Comparison of ENCODE assay signal across 13 mouse cellular contexts in genomic region chr1:153309310-153309709, GRCm38 (mm10). TPM values are rescaled to one million over a fixed set of nuclear protein-coding genes. Genes with fewer than 3 reads are reported as not detected.
A peak's percentile ranks its signal among the peaks of the same experiment; 100 is the strongest.
DNase-seq lines count a peak whose midpoint lies in the region; ATAC-seq and TF ChIP-seq lines count a peak whose summit lies in the region.
"Had no signal": no experiment of that assay in that cellular context is flagged by ENCODE, and none has a peak within 500 bp of the region (broad histone marks: within the 10 kb centered on the region; RNA-seq: fewer than 3 reads in every experiment).

No protein-coding gene starts in this region.

- no peak for TF ChIP-seq CTCF in heart, adult 2 months (IDR thresholded peaks at IDR 0.05)
- TF ChIP-seq CTCF in intestine, postnatal 0 days (IDR thresholded peaks at IDR 0.05; ENCODE audit: low read depth) = no peak
- no peak for TF ChIP-seq CTCF in stomach, postnatal 0 days (IDR thresholded peaks at IDR 0.05; ENCODE audit: low read depth)

- H3K27ac ChIP-seq in heart, adult 2 months = peak overlapping the region; percentile 68
- peak overlapping the region; percentile 28; the same call in 1 of the 2 replicates for H3K27ac ChIP-seq in intestine, embryonic 16.5 days (ENCODE audit: low read length)
- no peak overlapping the region for H3K27ac ChIP-seq in intestine, postnatal 0 days (ENCODE audit: low read depth, low read length)
- peak overlapping the region; percentile 86; the same call in 1 of the 2 replicates for H3K27ac ChIP-seq in stomach, embryonic 15.5 days
- no peak overlapping the region for H3K27ac ChIP-seq in stomach, postnatal 0 days (replicated peaks)

- DNase-seq in heart, adult 2 months = no peak
- no peak for DNase-seq in heart, postnatal 25 days (ENCODE audit: low spot score)
- no peak for DNase-seq in stomach, postnatal 0 days (ENCODE audit: low spot score)
- DNase-seq in layer of hippocampus, postnatal 36 days = no peak
- no peak for DNase-seq in layer of hippocampus, postnatal 25 days (ENCODE audit: extremely low spot score in 1 of 2, low spot score in 1 of 2)
- DNase-seq: cerebellum, adult 11 months; kidney, adult 2 months; lung, adult 2 months had no signal

- no peak for TF ChIP-seq POLR2A in heart, adult 2 months (IDR thresholded peaks at IDR 0.05; ENCODE audit: insufficient read depth, low read depth, low read length)

- H3K79me2 ChIP-seq in heart, adult 2 months (replicated peaks; ENCODE audit: control insufficient read depth, insufficient read depth, low read length) = peaks cover 5% of the 10 kb centered on the region

- no peak for ATAC-seq in intestine, embryonic 16.5 days
- ATAC-seq in intestine, postnatal 0 days = no peak
- ATAC-seq in stomach, embryonic 15.5 days (ENCODE audit: insufficient read depth, low FRiP score, low read depth) = no peak
- no peak for ATAC-seq in stomach, postnatal 0 days (ENCODE audit: low FRiP score, low TSS enrichment)

- no peaks in the 10 kb centered on the region for H3K27me3 ChIP-seq in heart, adult 2 months (ENCODE audit: control insufficient read depth, insufficient read depth, low read length)
- H3K27me3 ChIP-seq in intestine, embryonic 16.5 days (replicated peaks; ENCODE audit: control insufficient read depth, insufficient read depth, low read length) = no peaks in the 10 kb centered on the region
- H3K27me3 ChIP-seq in intestine, postnatal 0 days (replicated peaks; ENCODE audit: control insufficient read depth, insufficient read depth, low read length) = no peaks in the 10 kb centered on the region
- H3K27me3 ChIP-seq in stomach, embryonic 15.5 days (replicated peaks) = no peaks in the 10 kb centered on the region
- H3K27me3 ChIP-seq in stomach, postnatal 0 days (ENCODE audit: control insufficient read depth, insufficient read depth, low read length) = no peaks in the 10 kb centered on the region

- 51% methylated on average over 4 of the region's 4 CpGs for WGBS in heart, adult 2 months
- 69% methylated on average over 4 of the region's 4 CpGs for WGBS in intestine, embryonic 16.5 days
- 67% methylated on average over 4 of the region's 4 CpGs for WGBS in intestine, postnatal 0 days
- WGBS in stomach, embryonic 15.5 days = 72% methylated on average over 4 of the region's 4 CpGs
- 67% methylated on average over 4 of the region's 4 CpGs for WGBS in stomach, postnatal 0 days

- TF ChIP-seq EP300 in heart, adult 2 months (IDR thresholded peaks at IDR 0.05; ENCODE audit: insufficient read depth, low read depth, low read length) = no peak
- no peak for TF ChIP-seq EP300 in stomach, postnatal 0 days (optimal IDR thresholded peaks at IDR 0.05)

- peak overlapping the region; percentile 9; the same call in 1 of the 2 replicates for H3K9ac ChIP-seq in heart, adult 2 months (ENCODE audit: low read depth, low read length)
- H3K9ac ChIP-seq in intestine, embryonic 16.5 days (ENCODE audit: low read depth, low read length) = no peak overlapping the region
- no peak overlapping the region for H3K9ac ChIP-seq in intestine, postnatal 0 days (ENCODE audit: low read depth, low read length)
- H3K9ac ChIP-seq in stomach, embryonic 15.5 days = no peak overlapping the region
- no peak overlapping the region for H3K9ac ChIP-seq in stomach, postnatal 0 days (ENCODE audit: low read length)
- H3K9ac ChIP-seq: forebrain, postnatal 0 days had no signal

- no peak overlapping the region for H3K4me3 ChIP-seq in heart, adult 2 months
- H3K4me3 ChIP-seq in intestine, embryonic 16.5 days (ENCODE audit: low read length) = no peak overlapping the region
- no peak overlapping the region for H3K4me3 ChIP-seq in intestine, postnatal 0 days (ENCODE audit: low read depth, low read length)
- no peak overlapping the region for H3K4me3 ChIP-seq in stomach, embryonic 15.5 days (replicated peaks)
- H3K4me3 ChIP-seq in stomach, postnatal 0 days (ENCODE audit: low read depth, low read length) = no peak overlapping the region
- H3K4me3 ChIP-seq: erythroblast, embryonic 14.5 days had no signal

- no peaks in the 10 kb centered on the region for H3K9me3 ChIP-seq in intestine, embryonic 16.5 days (ENCODE audit: control insufficient read depth, low read length)
- no peaks in the 10 kb centered on the region for H3K9me3 ChIP-seq in intestine, postnatal 0 days (ENCODE audit: control insufficient read depth)
- no peaks in the 10 kb centered on the region; the same call in 1 of the 2 replicates for H3K9me3 ChIP-seq in stomach, embryonic 15.5 days
- no peaks in the 10 kb centered on the region for H3K9me3 ChIP-seq in stomach, postnatal 0 days (ENCODE audit: control insufficient read depth, low read length)

- H3K4me2 ChIP-seq in intestine, embryonic 16.5 days (ENCODE audit: low read depth, low read length) = no peak overlapping the region
- no peak overlapping the region for H3K4me2 ChIP-seq in intestine, postnatal 0 days (replicated peaks; ENCODE audit: low read depth)
- H3K4me2 ChIP-seq in stomach, embryonic 15.5 days = no peak overlapping the region
- no peak overlapping the region for H3K4me2 ChIP-seq in stomach, postnatal 0 days (replicated peaks; ENCODE audit: low read depth)

- intact Hi-C loops in heart, adult 2 months (cut with DNase I) = no loop called here
- intact Hi-C loops in heart, postnatal 25 days (cut with DNase I) = no loop called here

- H3K36me3 ChIP-seq in heart, adult 2 months (ENCODE audit: control insufficient read depth, insufficient read depth, low read length) = peaks cover 31% of the 10 kb centered on the region
- peaks cover 2% of the 10 kb centered on the region; the same call in 1 of the 2 replicates for H3K36me3 ChIP-seq in intestine, embryonic 16.5 days (ENCODE audit: control insufficient read depth, insufficient read depth, low read length)
- H3K36me3 ChIP-seq in intestine, postnatal 0 days (ENCODE audit: control insufficient read depth, insufficient read depth) = no peaks in the 10 kb centered on the region
- H3K36me3 ChIP-seq in stomach, embryonic 15.5 days = peaks cover 3% of the 10 kb centered on the region; the same call in 1 of the 2 replicates
- no peaks in the 10 kb centered on the region for H3K36me3 ChIP-seq in stomach, postnatal 0 days (ENCODE audit: control insufficient read depth, insufficient read depth, low read length)

- H3K4me1 ChIP-seq in heart, adult 2 months (ENCODE audit: control insufficient read depth, insufficient read depth, low read length) = peaks cover 22% of the 10 kb centered on the region
- H3K4me1 ChIP-seq in intestine, embryonic 16.5 days (ENCODE audit: control insufficient read depth, insufficient read depth, low read length) = peaks cover 30% of the 10 kb centered on the region
- peaks cover 5% of the 10 kb centered on the region; the same call in 1 of the 2 replicates for H3K4me1 ChIP-seq in intestine, postnatal 0 days (replicated peaks; ENCODE audit: control insufficient read depth, insufficient read depth, low read length)
- peaks cover 24% of the 10 kb centered on the region for H3K4me1 ChIP-seq in stomach, embryonic 15.5 days
- peaks cover 13% of the 10 kb centered on the region for H3K4me1 ChIP-seq in stomach, postnatal 0 days (replicated peaks; ENCODE audit: control insufficient read depth, insufficient read depth)

RNA-seq across cellular contexts. Expression of gene Lamc1, which starts 23.3 kb away (rescaled TPM):
- 100 to 1,000 TPM; 111 to 116 TPM for total RNA-seq in heart, adult 2 months (2021)
- 103 and 138 TPM in 2 replicates for polyA plus RNA-seq in heart, adult 2 months (2012; rRNA removed)
- total RNA-seq in heart, postnatal 25 days (2021) = 100 to 1,000 TPM; 173 to 205 TPM
- 37.1 and 44.0 TPM in 2 replicates for polyA plus RNA-seq in intestine, embryonic 16.5 days (2015; fragmentation: Nextera tagmentation; extraction: Ambion mirVana)
- 39.2 and 44.5 TPM in 2 replicates for polyA plus RNA-seq in intestine, postnatal 0 days (2015; fragmentation: Nextera tagmentation; extraction: Ambion mirVana)
- polyA plus RNA-seq in stomach, embryonic 15.5 days (2015; fragmentation: Nextera tagmentation; extraction: Ambion mirVana) = 62.9 and 64.0 TPM in 2 replicates
- 41.6 and 41.8 TPM in 2 replicates for polyA plus RNA-seq in stomach, postnatal 0 days (2015; fragmentation: Nextera tagmentation; extraction: Ambion mirVana)
- total RNA-seq in layer of hippocampus, postnatal 36 days (2021) = 10 to 100 TPM; 25.3 to 34.8 TPM
- 10 to 100 TPM; 30.8 to 31.8 TPM for total RNA-seq in layer of hippocampus, postnatal 25 days (2021)

Comparison
In these comparisons a context has a peak if more than half of its experiments do, and no peak if none do; other contexts are left out.
1. H3K27ac ChIP-seq: peak in heart, adult 2 months (single experiment), intestine, embryonic 16.5 days (single experiment) and stomach, embryonic 15.5 days (single experiment); none in intestine, postnatal 0 days (single experiment) and stomach, postnatal 0 days (single experiment).